Mouse (Mus musculus) cortical plate, adult 2 months (tissue): ENCODE results near the gene Agap3. TPM values are rescaled to one million over a fixed set of nuclear protein-coding genes. Genes with fewer than 3 reads are reported as not detected.

Experiments used
- H3K27ac ChIP-seq: fragments of 200-500 bp; 2 replicates; pipeline ENCODE4 v1.5.1; 2012; ENCODE audit warnings: low read length, control low read depth, inconsistent platforms; ENCODE audit not compliant: insufficient read depth
- H3K4me1 ChIP-seq: fragments of 200-500 bp; 2 replicates; pipeline ENCODE4 v1.6.1; 2011; ENCODE audit warnings: low read length; ENCODE audit not compliant: control insufficient read depth, insufficient read depth
- H3K4me3 ChIP-seq: fragments of 200-500 bp; 2 replicates; pipeline ENCODE4 v1.5.1; 2011; ENCODE audit warnings: mild to moderate bottlenecking, low read length, control low read depth; ENCODE audit not compliant: insufficient read depth
- CTCF ChIP-seq: fragments of 200-500 bp; IDR thresholded peaks from 2 replicates; pipeline ENCODE4 v1.5.1; 2011; ENCODE audit warnings: mild to moderate bottlenecking, control low read depth, low read length; ENCODE audit not compliant: insufficient read depth; ENCODE audit errors: extremely low read depth
- POLR2A ChIP-seq: fragments of 200-500 bp; IDR thresholded peaks from 2 replicates; pipeline ENCODE4 v1.6.1; 2011; ENCODE audit warnings: mild to moderate bottlenecking, low read length, control low read depth; ENCODE audit not compliant: insufficient read depth; ENCODE audit errors: extremely low read depth
- polyA plus RNA-seq: library from polyadenylated mRNA; depleted of rRNA; stranded (reverse); fragments of >200 nt; gene quantifications from 2 replicates; pipeline ENCODE4 v1.2.3, GENCODE M21; 2012; rRNA removed

The Agap3 gene
- 438 and 458 TPM in 2 replicates for polyA plus RNA-seq

DNA sequence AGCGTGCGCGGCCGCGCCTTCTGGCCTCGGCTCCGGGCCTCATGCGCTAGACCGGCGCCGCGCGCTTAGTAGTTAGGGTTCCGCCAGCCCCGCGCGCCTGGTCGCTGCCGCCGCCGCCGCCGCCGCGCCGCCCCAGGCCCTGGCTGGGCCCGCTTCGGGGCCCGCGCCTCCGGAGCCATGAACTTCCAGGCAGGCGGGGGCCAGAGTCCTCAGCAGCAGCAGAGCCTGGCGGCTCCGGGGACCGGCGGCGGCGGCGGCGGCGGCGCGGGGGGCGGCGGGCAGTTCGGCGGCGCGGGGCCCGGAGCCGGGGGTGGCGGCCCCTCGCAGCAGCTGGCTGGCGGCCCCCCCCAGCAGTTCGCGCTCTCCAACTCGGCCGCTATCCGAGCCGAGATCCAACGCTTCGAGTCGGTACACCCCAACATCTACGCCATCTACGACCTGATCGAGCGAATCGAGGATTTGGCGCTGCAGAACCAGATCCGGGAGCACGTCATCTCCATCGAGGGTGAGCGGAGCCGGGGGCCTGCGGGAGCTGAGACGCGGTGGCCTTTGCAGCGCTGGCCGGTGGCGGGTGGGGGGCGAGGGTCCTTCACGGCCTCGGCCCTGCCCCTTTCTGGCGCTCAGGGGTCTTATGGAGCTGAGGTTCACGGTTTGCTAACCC, at the start of gene Agap3:
Gene Agap3, plus strand, starts transcription at position 148 of the 661 bp plus-strand sequence.
- Histone ChIP-seq H3K27ac (peak within 1 kb of the TSS; percentile 81), H3K4me1 (peaks cover 17% of the 10 kb centered on the region)
- TF ChIP-seq POLR2A: 0 out of 2 replicates have a peak, but pooled peaks have one; percentile 20
- no peak for TF ChIP-seq CTCF

GRCm38 (mm10) chr5:24404594-24405360, 47.2 kb upstream of the Agap3 start:
- H3K27ac ChIP-seq: peak overlapping the region; percentile 62; the same call in 1 of the 2 replicates
- no peak for TF ChIP-seq CTCF
- peak; percentile 6; the same call in 1 of the 2 replicates for TF ChIP-seq POLR2A

More for the DNA sequence above, at the start of gene Agap3:
- H3K4me3 ChIP-seq: peak within 1 kb of the TSS; percentile 95

GRCm38 (mm10) chr5:24405389-24405876, 46.5 kb upstream of the Agap3 start:
- Histone ChIP-seq H3K4me1 (no peaks in the 10 kb centered on the region), H3K27ac (peak overlapping the region; percentile 19; the same call in 1 of the 2 replicates), H3K4me3 (no peak overlapping the region)
- no peak for TF ChIP-seq CTCF
- no peak for TF ChIP-seq POLR2A

More at GRCm38 (mm10) chr5:24404594-24405360, 47.2 kb upstream of the Agap3 start:
- Histone ChIP-seq H3K4me3 (no peak overlapping the region), H3K4me1 (no peaks in the 10 kb centered on the region)

DNA sequence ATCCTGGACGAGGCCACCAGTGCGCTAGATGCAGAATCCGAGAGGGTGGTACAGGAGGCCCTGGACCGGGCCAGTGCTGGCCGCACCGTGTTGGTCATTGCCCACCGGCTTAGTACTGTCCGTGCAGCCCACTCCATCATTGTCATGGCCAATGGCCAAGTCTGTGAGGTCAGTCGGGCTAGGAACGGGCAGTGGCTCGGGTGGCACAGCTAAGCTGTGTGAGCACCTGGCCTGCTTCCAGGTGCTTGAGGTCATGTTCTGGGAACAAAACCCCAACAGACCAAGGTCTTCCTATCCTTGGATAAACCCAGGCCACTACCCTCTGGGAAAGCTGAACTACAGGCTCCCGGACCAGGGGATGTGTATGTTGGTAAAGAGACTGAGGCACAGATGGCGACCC, 43.3 kb upstream of the Agap3 start:
- Histone ChIP-seq H3K27ac (peak overlapping the region; percentile 12; the same call in 1 of the 2 replicates), H3K4me3 (no peak overlapping the region), H3K4me1 (no peaks in the 10 kb centered on the region)
- TF ChIP-seq POLR2A (no peak), CTCF (no peak)

GRCm38 (mm10) chr5:24409466-24409865, 42.5 kb upstream of the Agap3 start:
- H3K27ac ChIP-seq: no peak overlapping the region
- TF ChIP-seq POLR2A: no peak
- no peak for TF ChIP-seq CTCF

DNA sequence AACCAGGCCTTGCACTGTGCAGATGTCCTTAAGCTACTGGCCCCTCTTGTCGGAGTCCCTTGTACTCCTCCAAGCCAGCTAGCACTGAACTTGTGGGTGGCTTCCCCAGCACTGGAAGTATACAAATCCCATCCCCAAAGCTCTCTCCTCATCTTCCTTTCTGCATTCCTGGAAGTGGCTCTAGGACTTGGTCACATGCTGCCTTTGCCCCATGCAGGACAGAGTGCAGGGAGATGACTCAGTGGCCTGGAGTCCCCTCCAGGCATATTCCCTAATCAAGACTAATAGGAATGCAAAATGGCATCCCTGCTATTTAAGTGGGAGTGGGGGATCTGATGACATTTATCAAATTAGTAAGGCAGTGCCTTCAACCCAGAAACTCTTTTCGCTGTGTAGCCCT, 39.9 kb upstream of the Agap3 start:
- TF ChIP-seq POLR2A: no peak
- TF ChIP-seq CTCF: no peak

More at GRCm38 (mm10) chr5:24409466-24409865, 42.5 kb upstream of the Agap3 start:
- no peaks in the 10 kb centered on the region for H3K4me1 ChIP-seq
- no peak overlapping the region for H3K4me3 ChIP-seq

DNA sequence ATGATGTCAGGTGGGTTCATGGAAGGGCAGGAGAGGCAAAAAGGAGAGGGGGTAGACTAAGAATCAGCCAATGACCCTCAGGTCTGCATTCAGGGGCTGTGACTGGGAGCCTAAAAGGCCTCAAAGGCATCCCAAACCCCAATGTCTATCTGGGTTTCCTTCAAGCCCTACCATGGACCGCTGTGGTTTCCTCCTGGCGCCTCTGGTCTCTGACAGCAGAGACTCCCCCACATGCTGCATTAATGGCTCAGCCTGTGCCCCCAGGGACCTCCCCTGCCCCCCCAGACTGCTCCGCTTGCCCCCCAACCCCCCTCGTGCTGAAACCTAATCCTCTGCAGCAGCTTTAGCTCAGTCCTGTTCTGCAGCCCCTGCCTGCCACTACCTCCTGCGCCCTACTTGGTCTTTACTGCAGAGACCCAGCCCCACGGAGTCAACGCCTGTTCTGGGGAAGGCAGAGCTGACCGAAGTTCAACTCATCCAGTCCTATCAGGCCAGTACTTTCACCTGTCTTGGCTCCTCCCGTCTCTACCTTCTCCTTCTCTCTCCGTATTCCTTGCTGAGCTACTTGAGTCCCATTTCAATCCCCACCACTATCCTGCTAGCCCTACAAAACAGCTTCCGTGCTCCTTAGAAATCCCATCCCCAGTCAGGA, 38.8 kb upstream of the Agap3 start, which contains the start of gene Asic3:
Gene Asic3, plus strand, starts transcription at position 351 of the 652 bp plus-strand sequence.
- no peak for TF ChIP-seq CTCF
- TF ChIP-seq POLR2A: no peak
- peaks cover 1% of the 10 kb centered on the region; the same call in 1 of the 2 replicates for H3K4me1 ChIP-seq
- no peak within 1 kb of the TSS for H3K27ac ChIP-seq
- H3K4me3 ChIP-seq: no peak within 1 kb of the TSS

More for the DNA sequence above, 39.9 kb upstream of the Agap3 start:
- Histone ChIP-seq H3K4me1 (peaks cover 1% of the 10 kb centered on the region; the same call in 1 of the 2 replicates), H3K4me3 (no peak overlapping the region), H3K27ac (no peak overlapping the region)

DNA sequence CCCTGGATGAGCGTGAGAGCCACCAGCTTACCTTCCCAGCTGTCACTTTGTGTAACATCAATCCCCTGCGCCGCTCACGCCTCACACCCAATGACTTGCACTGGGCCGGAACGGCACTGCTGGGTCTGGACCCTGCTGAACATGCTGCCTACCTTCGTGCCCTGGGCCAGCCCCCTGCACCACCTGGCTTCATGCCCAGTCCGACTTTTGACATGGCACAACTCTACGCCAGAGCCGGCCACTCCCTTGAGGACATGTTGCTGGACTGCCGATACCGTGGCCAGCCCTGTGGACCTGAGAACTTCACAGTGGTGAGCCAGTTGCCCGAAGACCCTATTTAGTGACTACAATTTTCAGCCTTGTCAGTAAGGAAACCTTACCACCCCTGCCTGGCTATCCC, 38.0 kb upstream of the Agap3 start:
- no peak overlapping the region for H3K27ac ChIP-seq
- peaks cover 1% of the 10 kb centered on the region; the same call in 1 of the 2 replicates for H3K4me1 ChIP-seq
- TF ChIP-seq CTCF: no peak
- TF ChIP-seq POLR2A: no peak
- H3K4me3 ChIP-seq: no peak overlapping the region

GRCm38 (mm10) chr5:24416222-24416736, 35.7 kb upstream of the Agap3 start:
- TF ChIP-seq CTCF (peak; percentile 62), POLR2A (peak; percentile 48)
- Histone ChIP-seq H3K4me1 (peaks cover 1% of the 10 kb centered on the region; the same call in 1 of the 2 replicates), H3K4me3 (no peak overlapping the region), H3K27ac (no peak overlapping the region)
